Mouse (Mus musculus): Measurements from ENCODE around the gene Cacna2d1.

- no peak for TF ChIP-seq CTCF (IDR thresholded peaks at IDR 0.05; ENCODE audit: low read depth)
- TF ChIP-seq EP300 (IDR thresholded peaks at IDR 0.05; ENCODE audit: low read depth), result no peak
Measured at GRCm38 (mm10) chr5:16014392-16014791, 79.9 kb downstream of the Cacna2d1 start.

Data from liver, embryonic 14.5 days (tissue).